Mouse (Mus musculus): ENCODE measurements around the gene Grpel1. TPM values are rescaled to one million over a fixed set of nuclear protein-coding genes. Genes with fewer than 3 reads are reported as not detected.

Gene Grpel1
- total RNA-seq, 1 experiment from 2014 or later: 68.9 TPM

GRCm38 (mm10) chr5:36515126-36515525 lies 50.3 kb downstream of the Grpel1 start:
- DNase-seq: no peak

- no peak for DNase-seq
Observed at GRCm38 (mm10) chr5:36515558-36515957, 50.8 kb downstream of the Grpel1 start.

GRCm38 (mm10) chr5:36517596-36517995 lies 52.8 kb downstream of the Grpel1 start:
- no peak for DNase-seq

GRCm38 (mm10) chr5:36519751-36520150 lies 55.0 kb downstream of the Grpel1 start:
- no peak for DNase-seq

GRCm38 (mm10) chr5:36522782-36523181 lies 58.0 kb downstream of the Grpel1 start:
- no peak for DNase-seq

GRCm38 (mm10) chr5:36523219-36523703 lies 58.5 kb downstream of the Grpel1 start:
- DNase-seq: no peak

Other genes with a start within 250 kb of the Grpel1 start
- gene Sorcs2, start 66.9 kb upstream of the Grpel1 start, total RNA-seq (2021): 13.2 and 13.4 TPM in 2 replicates
- 34.1 and 40.9 TPM in 2 replicates for gene Tada2b, start 19.3 kb downstream of the Grpel1 start, total RNA-seq (2021)
- gene Ccdc96, start 19.6 kb downstream of the Grpel1 start, total RNA-seq (2021): 0.43 and 0.49 TPM in 2 replicates
- gene Tbc1d14, start 128.3 kb downstream of the Grpel1 start, total RNA-seq (2021): 31.5 and 42.4 TPM in 2 replicates
- 63.3 and 73.0 TPM in 2 replicates for gene D5Ertd579e, start 231.0 kb downstream of the Grpel1 start, total RNA-seq (2021)

Data from adrenal gland, postnatal 25 days (tissue).